8 mouse cellular contexts compared by ENCODE assay signal in genomic region chr19:5488878-5489571, GRCm38 (mm10). TPM values are rescaled to one million over a fixed set of nuclear protein-coding genes. Genes with fewer than 3 reads are reported as not detected.
DNase-seq lines count a peak whose midpoint lies in the region; ATAC-seq lines count a peak whose summit lies in the region.

No protein-coding gene starts in this region.

- H3K4me2 ChIP-seq in hindbrain, embryonic 11.5 days (replicated peaks; ENCODE audit: low read depth, low read length), result peak overlapping the region; percentile 71

- peaks cover 8% of the 10 kb centered on the region for H3K4me1 ChIP-seq in hindbrain, embryonic 11.5 days (replicated peaks; ENCODE audit: control insufficient read depth, insufficient read depth, low read length)

- peak; percentile 83 for ATAC-seq in hindbrain, embryonic 11.5 days (ENCODE audit: low FRiP score)

- H3K4me3 ChIP-seq in hindbrain, embryonic 11.5 days (ENCODE audit: low read depth, low read length), result peak overlapping the region; percentile 53

- DNase-seq in MN1 (ENCODE audit: low spot score), result peak; percentile 93
- DNase-seq in cerebellum, adult 9-10 months, result peak; percentile 96
- peak; percentile 98 for DNase-seq in frontal cortex, adult 2 months (ENCODE audit: extremely low spot score in 1 of 2, low spot score in 1 of 2)
- peak; percentile 98 for DNase-seq in hindbrain, embryonic 11.5 days (ENCODE audit: low spot score)
- DNase-seq in layer of hippocampus, postnatal 10 days (ENCODE audit: low spot score in 2 of 2), result peak; percentile 95 to 97
- DNase-seq in lung, postnatal 10 days, result peak; percentile 99
- peak; percentile 96 for DNase-seq in ovary, postnatal 36 days (ENCODE audit: low spot score)
- peak; percentile 99 for DNase-seq in thymus, postnatal 25 days

- peaks cover 10% of the 10 kb centered on the region; the same call in 1 of the 2 replicates for H3K36me3 ChIP-seq in hindbrain, embryonic 11.5 days (ENCODE audit: control insufficient read depth, insufficient read depth, low read length)

- under 1% methylated on average over 26 of the region's 26 CpGs for WGBS in hindbrain, embryonic 11.5 days

- no peaks in the 10 kb centered on the region for H3K9me3 ChIP-seq in hindbrain, embryonic 11.5 days (ENCODE audit: control insufficient read depth, low read length)

- H3K9ac ChIP-seq in hindbrain, embryonic 11.5 days (ENCODE audit: low read depth, low read length), result peak overlapping the region; percentile 51

- peak overlapping the region; percentile 98 for H3K27ac ChIP-seq in hindbrain, embryonic 11.5 days (ENCODE audit: low read depth, low read length)

- no peaks in the 10 kb centered on the region for H3K27me3 ChIP-seq in hindbrain, embryonic 11.5 days (ENCODE audit: control insufficient read depth, insufficient read depth, low read length)

RNA-seq across cellular contexts. Expression of gene Mus81, which starts 0.8 kb away (rescaled TPM):
- 42.4 TPM in 2 replicates for polyA plus RNA-seq in frontal cortex, adult 2 months (2012; rRNA removed)
- polyA plus RNA-seq in hindbrain, embryonic 11.5 days (2014; fragmentation: Nextera tagmentation; extraction: Ambion mirVana), result 38.8 and 44.3 TPM in 2 replicates
- total RNA-seq in layer of hippocampus, postnatal 10 days (2021), result 10 to 100 TPM; 34.2 to 40.9 TPM

RNA-seq across cellular contexts. Expression of gene Cfl1, which starts 1.2 kb away (rescaled TPM):
- polyA plus RNA-seq in frontal cortex, adult 2 months (2012; rRNA removed), result 1,335 and 1,444 TPM in 2 replicates
- 3,904 and 4,056 TPM in 2 replicates for polyA plus RNA-seq in hindbrain, embryonic 11.5 days (2014; fragmentation: Nextera tagmentation; extraction: Ambion mirVana)
- 1,000 to 10,000 TPM; 1,802 to 1,826 TPM for total RNA-seq in layer of hippocampus, postnatal 10 days (2021)

RNA-seq across cellular contexts. Expression of gene 1700020D05Rik, which starts 14.6 kb away (rescaled TPM):
- 5.4 and 5.9 TPM in 2 replicates for polyA plus RNA-seq in frontal cortex, adult 2 months (2012; rRNA removed)
- 0.34 TPM in 1 of 2 replicates, not detected in the other for polyA plus RNA-seq in hindbrain, embryonic 11.5 days (2014; fragmentation: Nextera tagmentation; extraction: Ambion mirVana)
- total RNA-seq in layer of hippocampus, postnatal 10 days (2021), result 1 to 10 TPM; 5.6 to 9.8 TPM

RNA-seq across cellular contexts. Expression of gene Efemp2, which starts 15.3 kb away (rescaled TPM):
- polyA plus RNA-seq in frontal cortex, adult 2 months (2012; rRNA removed), result 36.5 and 37.4 TPM in 2 replicates
- polyA plus RNA-seq in hindbrain, embryonic 11.5 days (2014; fragmentation: Nextera tagmentation; extraction: Ambion mirVana), result 51.2 and 55.7 TPM in 2 replicates
- 10 to 100 TPM; 18.4 to 19.6 TPM for total RNA-seq in layer of hippocampus, postnatal 10 days (2021)

RNA-seq across cellular contexts. Expression of gene Ctsw, which starts 20.7 kb away (rescaled TPM):
- 0.38 and 0.40 TPM in 2 replicates for polyA plus RNA-seq in frontal cortex, adult 2 months (2012; rRNA removed)
- 3.0 and 4.7 TPM in 2 replicates for polyA plus RNA-seq in hindbrain, embryonic 11.5 days (2014; fragmentation: Nextera tagmentation; extraction: Ambion mirVana)
- total RNA-seq in layer of hippocampus, postnatal 10 days (2021), result 1 to 10 TPM; 2.6 to 2.9 TPM

Comparison
In these comparisons a context has a peak if more than half of its experiments do, and no peak if none do; other contexts are left out.
1. Peak in every context shown above with its lines: DNase-seq, ATAC-seq, H3K4me3 ChIP-seq and H3K27ac ChIP-seq.